Mouse (Mus musculus) spleen, adult 2 months (tissue): ENCODE data around the gene Tenm3. TPM values are rescaled to one million over a fixed set of nuclear protein-coding genes. Genes with fewer than 3 reads are reported as not detected.

Experiments used
- DNase-seq, 2 experiments: peaks; one replicate each; pipeline versions ENCODE4 v3.0.0 to v3.0.0-alpha.2; 2012 to 2021; ENCODE audit warnings: low spot score in 2 of 2, low read depth in 1 of 2
- H3K27ac ChIP-seq: fragments of 200-500 bp; 2 replicates; pipeline ENCODE4 v1.5.1; 2012; ENCODE audit warnings: low read length, inconsistent platforms; ENCODE audit not compliant: insufficient read depth
- H3K27me3 ChIP-seq: fragments of 200-500 bp; 2 replicates; pipeline ENCODE4 v1.6.1; 2012; ENCODE audit warnings: mild to moderate bottlenecking, moderate library complexity, low read length, inconsistent platforms; ENCODE audit not compliant: control insufficient read depth, insufficient read depth
- H3K36me3 ChIP-seq: fragments of 200-500 bp; 2 replicates; pipeline ENCODE4 v1.6.1; 2012; ENCODE audit warnings: mild to moderate bottlenecking, low read length, inconsistent platforms; ENCODE audit not compliant: control insufficient read depth, insufficient read depth
- H3K4me1 ChIP-seq: fragments of 200-500 bp; 2 replicates; pipeline ENCODE4 v1.6.1; 2011; ENCODE audit warnings: inconsistent platforms; ENCODE audit not compliant: control insufficient read depth, insufficient read depth, insufficient read length
- H3K4me3 ChIP-seq: fragments of 200-500 bp; 2 replicates; pipeline ENCODE4 v1.5.1; 2011; ENCODE audit warnings: mild to moderate bottlenecking, inconsistent platforms; ENCODE audit not compliant: insufficient read depth, insufficient read length; ENCODE audit errors: extremely low read depth
- CTCF ChIP-seq: fragments of 200-500 bp; IDR thresholded peaks from 2 replicates; pipeline ENCODE4 v1.5.1; 2011; ENCODE audit warnings: mild to moderate bottlenecking, inconsistent platforms; ENCODE audit not compliant: insufficient read depth, insufficient read length, insufficient replicate concordance; ENCODE audit errors: extremely low read depth
- POLR2A ChIP-seq: fragments of 200-500 bp; IDR thresholded peaks from 2 replicates; pipeline ENCODE4 v1.6.1; 2011; ENCODE audit warnings: low read depth, low read length, inconsistent platforms
- WGBS: fragments of 180-500 bp; shearing (Covaris S2); methylation state at CpG from one replicate; pipeline ENCODE4 v1.1.7; 2018; 5-methylcytosine and 5-hydroxymethylcytosine counted together
- polyA plus RNA-seq: library from polyadenylated mRNA; depleted of rRNA; stranded (reverse); fragments of >200 nt; gene quantifications from 2 replicates; pipeline ENCODE4 v1.2.3, GENCODE M21; 2012

Tenm3 gene
- polyA plus RNA-seq, 1 experiment = 0.48 TPM

GRCm38 (mm10) chr8:48554762-48555545, 288.8 kb downstream of the Tenm3 start:
- Histone ChIP-seq H3K27me3 (peaks cover 4% of the 10 kb centered on the region), H3K27ac (no peak overlapping the region), H3K4me3 (peak overlapping the region; percentile 23; the same call in 1 of the 2 replicates), H3K36me3 (no peaks in the 10 kb centered on the region), H3K4me1 (no peaks in the 10 kb centered on the region)
- TF ChIP-seq POLR2A (no peak), CTCF (no peak)
- 2% methylated on average over 70 of the region's 86 CpGs for WGBS
- DNase-seq = no peak

- WGBS = 10% methylated on average over 9 of the region's 9 CpGs
- H3K4me1 ChIP-seq = no peaks in the 10 kb centered on the region
- no peak overlapping the region for H3K4me3 ChIP-seq
- DNase-seq = no peak
- TF ChIP-seq POLR2A = no peak
- no peak for TF ChIP-seq CTCF
- no peak overlapping the region for H3K27ac ChIP-seq
- H3K36me3 ChIP-seq = no peaks in the 10 kb centered on the region
- peaks cover 4% of the 10 kb centered on the region for H3K27me3 ChIP-seq
Observed at GRCm38 (mm10) chr8:48553791-48554288, 289.9 kb downstream of the Tenm3 start.

GRCm38 (mm10) chr8:48552306-48552705, 291.4 kb downstream of the Tenm3 start:
- Histone ChIP-seq H3K27me3 (peaks cover 4% of the 10 kb centered on the region), H3K36me3 (no peaks in the 10 kb centered on the region), H3K4me3 (no peak overlapping the region), H3K4me1 (no peaks in the 10 kb centered on the region), H3K27ac (no peak overlapping the region)
- 81% methylated on average over 2 of the region's 2 CpGs for WGBS
- DNase-seq = no peak
- TF ChIP-seq POLR2A (no peak), CTCF (no peak)

GRCm38 (mm10) chr8:48551370-48551769, 292.4 kb downstream of the Tenm3 start:
- H3K27me3 ChIP-seq = peaks cover 4% of the 10 kb centered on the region
- 82% methylated on average over 5 of the region's 5 CpGs for WGBS
- no peak overlapping the region for H3K4me3 ChIP-seq
- no peak overlapping the region for H3K27ac ChIP-seq
- no peaks in the 10 kb centered on the region for H3K36me3 ChIP-seq
- TF ChIP-seq CTCF (no peak), POLR2A (no peak)
- H3K4me1 ChIP-seq = no peaks in the 10 kb centered on the region
- no peak for DNase-seq

- Histone ChIP-seq H3K4me3 (no peak overlapping the region), H3K27me3 (no peaks in the 10 kb centered on the region; the same call in 1 of the 2 replicates)
- WGBS = 94% methylated on average over 9 of the region's 9 CpGs
Observed at GRCm38 (mm10) chr8:48548908-48549307, 294.8 kb downstream of the Tenm3 start.

GRCm38 (mm10) chr8:48545631-48546030, 298.1 kb downstream of the Tenm3 start:
- no peaks in the 10 kb centered on the region for H3K4me1 ChIP-seq
- TF ChIP-seq POLR2A = no peak
- TF ChIP-seq CTCF = no peak
- no peaks in the 10 kb centered on the region for H3K27me3 ChIP-seq
- DNase-seq = no peak
- no peak overlapping the region for H3K27ac ChIP-seq
- no peaks in the 10 kb centered on the region for H3K36me3 ChIP-seq
- no peak overlapping the region for H3K4me3 ChIP-seq
- 86% methylated on average over 5 of the region's 5 CpGs for WGBS

More at GRCm38 (mm10) chr8:48548908-48549307, 294.8 kb downstream of the Tenm3 start:
- TF ChIP-seq POLR2A (no peak), CTCF (no peak)
- Histone ChIP-seq H3K27ac (no peak overlapping the region), H3K36me3 (no peaks in the 10 kb centered on the region), H3K4me1 (no peaks in the 10 kb centered on the region)
- no peak for DNase-seq

- Histone ChIP-seq H3K4me3 (no peak overlapping the region), H3K4me1 (no peaks in the 10 kb centered on the region), H3K36me3 (no peaks in the 10 kb centered on the region), H3K27me3 (no peaks in the 10 kb centered on the region), H3K27ac (no peak overlapping the region)
- DNase-seq = no peak
- TF ChIP-seq CTCF (no peak), POLR2A (no peak)
- 80% methylated on average over 7 of the region's 7 CpGs for WGBS
Observed at GRCm38 (mm10) chr8:48544840-48545239, 298.9 kb downstream of the Tenm3 start.
